Mouse (Mus musculus) midbrain, embryonic 15.5 days (tissue): ENCODE measurements around the gene Ranbp2. TPM values are rescaled to one million over a fixed set of nuclear protein-coding genes. Genes with fewer than 3 reads are reported as not detected.

Experiments used
- ATAC-seq: fragments of 200-750 bp; cut with Nextera tagmentation; replicated peaks from 2 replicates; pipeline ENCODE4 v1.8.0; 2017; ENCODE audit warnings: moderate TSS enrichment
- H3K27ac ChIP-seq: fragments of 300-500 bp; sonication (generic); 2 replicates; pipeline ENCODE4 v1.5.1; 2015; ENCODE audit warnings: mild to moderate bottlenecking, inconsistent platforms
- H3K27me3 ChIP-seq: fragments of 300-500 bp; sonication (generic); replicated peaks from 2 replicates; pipeline ENCODE4 v1.6.1; 2015; ENCODE audit warnings: inconsistent platforms
- H3K36me3 ChIP-seq: fragments of 300-500 bp; sonication (generic); replicated peaks from 2 replicates; pipeline ENCODE4 v1.6.1; 2015; ENCODE audit warnings: inconsistent platforms
- H3K4me1 ChIP-seq: fragments of 300-500 bp; sonication (generic); 2 replicates; pipeline ENCODE4 v1.6.1; 2015; ENCODE audit warnings: inconsistent platforms
- H3K4me2 ChIP-seq: fragments of 300-500 bp; sonication (generic); 2 replicates; pipeline ENCODE4 v1.6.1; 2015; ENCODE audit warnings: inconsistent platforms, mild to moderate bottlenecking, moderate library complexity
- H3K4me3 ChIP-seq: fragments of 300-500 bp; sonication (generic); 2 replicates; pipeline ENCODE4 v1.5.1; 2015; ENCODE audit warnings: mild to moderate bottlenecking, inconsistent platforms
- H3K9ac ChIP-seq: fragments of 300-500 bp; sonication (generic); 2 replicates; pipeline ENCODE4 v1.6.1; 2015; ENCODE audit warnings: mild to moderate bottlenecking, inconsistent platforms
- H3K9me3 ChIP-seq: fragments of 300-500 bp; sonication (generic); 2 replicates; pipeline ENCODE4 v1.6.1; 2016; ENCODE audit warnings: inconsistent platforms
- WGBS: fragments of 180-500 bp; shearing (Covaris S2); methylation state at CpG from one replicate; pipeline ENCODE4 v1.1.7; 2015; ENCODE audit warnings: mixed read lengths; 5-methylcytosine and 5-hydroxymethylcytosine counted together
- polyA plus RNA-seq: library from polyadenylated mRNA; unstranded; fragments of >200 nt; fragmentation: Nextera tagmentation; extraction: Ambion mirVana; gene quantifications from 2 replicates; pipeline ENCODE4 v1.2.1, GENCODE M21; 2015

Ranbp2 gene
- polyA plus RNA-seq, 1 experiment from 2014 or later = 16.0 TPM

DNA sequence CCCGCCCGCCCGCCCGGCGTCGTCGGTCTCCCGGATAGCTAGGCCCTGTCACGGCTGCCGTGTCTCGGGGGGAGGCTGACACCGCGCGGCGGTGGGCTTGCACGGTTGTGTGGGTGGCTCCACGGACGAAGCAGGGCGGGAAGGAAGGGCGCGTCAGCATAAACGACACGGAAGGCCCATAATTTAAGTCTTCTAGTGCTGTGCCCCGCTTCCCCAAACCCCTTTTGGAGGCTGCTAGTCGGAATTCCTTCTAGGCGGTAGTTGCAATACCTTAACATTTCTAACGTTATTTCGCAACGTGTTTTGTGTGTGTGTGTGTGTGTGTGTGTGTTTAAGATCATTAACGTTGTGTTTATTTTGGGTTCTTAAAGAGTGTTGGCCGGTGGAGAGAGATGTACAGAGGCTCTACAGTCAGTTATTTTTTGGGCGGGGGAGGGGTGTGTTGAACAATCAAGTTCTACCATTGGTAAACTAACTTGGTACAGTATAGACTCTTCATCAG is 611 bp downstream of the Ranbp2 start:
- WGBS = under 1% methylated on average over 32 of the region's 32 CpGs
- H3K9me3 ChIP-seq = no peaks in the 10 kb centered on the region
- no peaks in the 10 kb centered on the region for H3K27me3 ChIP-seq
- H3K9ac ChIP-seq = peak overlapping the region; percentile 96
- peak overlapping the region; percentile 99 for H3K4me3 ChIP-seq
- H3K4me2 ChIP-seq = peak overlapping the region; percentile 61
- peaks cover 2% of the 10 kb centered on the region; the same call in 1 of the 2 replicates for H3K36me3 ChIP-seq
- peak; percentile 71 for ATAC-seq
- peak overlapping the region; percentile 95 for H3K27ac ChIP-seq
- H3K4me1 ChIP-seq = peaks cover 19% of the 10 kb centered on the region

DNA sequence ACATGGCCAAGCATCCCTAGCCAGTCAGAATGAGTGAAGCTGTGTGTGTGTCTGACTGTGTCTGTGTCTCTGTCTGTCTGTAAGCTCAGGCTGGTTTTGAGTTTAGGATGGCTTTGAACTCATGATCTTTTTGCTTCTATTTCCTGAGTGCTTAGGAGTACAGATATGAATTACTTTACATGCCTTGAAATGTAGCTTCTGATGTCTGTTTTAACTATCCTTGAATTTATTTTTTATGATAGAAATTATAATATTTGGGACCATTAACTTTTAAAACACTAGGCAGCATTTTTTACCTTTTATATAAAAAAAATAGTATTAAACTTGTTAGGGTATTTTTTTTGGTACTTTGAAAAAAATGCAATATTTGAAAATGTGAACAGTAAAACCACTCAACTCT is 4.9 kb downstream of the Ranbp2 start:
- Histone ChIP-seq H3K4me2 (no peak overlapping the region), H3K27me3 (no peaks in the 10 kb centered on the region), H3K27ac (no peak overlapping the region), H3K9ac (no peak overlapping the region), H3K36me3 (peaks cover 17% of the 10 kb centered on the region), H3K9me3 (no peaks in the 10 kb centered on the region), H3K4me1 (peaks cover 11% of the 10 kb centered on the region), H3K4me3 (no peak overlapping the region)
- ATAC-seq = no peak

DNA sequence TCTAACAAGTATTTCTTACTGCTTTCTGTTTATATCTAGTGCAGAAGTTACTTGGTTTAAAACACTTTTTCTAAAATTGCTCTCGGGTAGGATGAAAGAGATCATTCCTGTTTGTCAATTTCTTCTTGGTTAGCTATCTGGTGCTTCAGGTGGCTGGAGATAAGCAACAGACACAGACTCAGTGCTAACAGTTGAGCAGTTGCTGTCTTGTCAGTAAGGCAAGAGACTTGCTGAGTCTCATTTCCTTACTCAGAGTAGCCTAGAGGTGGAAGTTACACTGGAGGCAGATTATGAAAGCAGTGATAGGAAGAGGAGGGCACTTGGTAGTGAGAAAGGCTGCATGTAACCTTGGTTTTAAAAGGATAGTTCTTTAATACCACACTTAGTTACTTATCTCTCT is 5.5 kb downstream of the Ranbp2 start:
- Histone ChIP-seq H3K4me2 (no peak overlapping the region), H3K27ac (no peak overlapping the region), H3K27me3 (no peaks in the 10 kb centered on the region), H3K9me3 (no peaks in the 10 kb centered on the region), H3K4me3 (no peak overlapping the region), H3K9ac (no peak overlapping the region), H3K36me3 (peaks cover 17% of the 10 kb centered on the region), H3K4me1 (peaks cover 11% of the 10 kb centered on the region)
- 92% methylated on average over 1 of the region's 1 CpGs for WGBS
- ATAC-seq = no peak

DNA sequence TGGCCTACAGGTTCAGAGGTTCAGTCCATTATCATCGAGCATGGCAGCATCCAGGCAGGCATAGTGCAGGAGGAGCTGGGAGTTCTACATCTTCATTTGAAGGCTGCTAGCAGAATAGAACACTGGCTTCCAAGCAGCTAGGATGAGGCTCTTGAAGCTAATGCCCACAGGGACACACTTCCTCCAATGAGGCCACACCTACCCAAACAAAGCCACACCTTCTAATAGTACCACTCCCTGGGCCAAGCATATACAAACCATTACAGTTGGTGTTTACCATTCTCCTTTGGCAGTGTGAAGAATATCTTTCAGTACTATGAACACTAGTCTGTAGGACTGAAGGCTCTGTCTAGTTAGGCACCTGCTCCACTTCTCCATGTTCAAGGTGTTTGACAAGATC is 13.2 kb downstream of the Ranbp2 start:
- Histone ChIP-seq H3K4me3 (no peak overlapping the region), H3K4me2 (no peak overlapping the region), H3K36me3 (peaks cover 22% of the 10 kb centered on the region; the same call in 1 of the 2 replicates), H3K27ac (no peak overlapping the region), H3K9me3 (no peaks in the 10 kb centered on the region), H3K4me1 (no peaks in the 10 kb centered on the region), H3K9ac (no peak overlapping the region), H3K27me3 (no peaks in the 10 kb centered on the region)
- 87% methylated on average over 1 of the region's 1 CpGs for WGBS
- no peak for ATAC-seq

DNA sequence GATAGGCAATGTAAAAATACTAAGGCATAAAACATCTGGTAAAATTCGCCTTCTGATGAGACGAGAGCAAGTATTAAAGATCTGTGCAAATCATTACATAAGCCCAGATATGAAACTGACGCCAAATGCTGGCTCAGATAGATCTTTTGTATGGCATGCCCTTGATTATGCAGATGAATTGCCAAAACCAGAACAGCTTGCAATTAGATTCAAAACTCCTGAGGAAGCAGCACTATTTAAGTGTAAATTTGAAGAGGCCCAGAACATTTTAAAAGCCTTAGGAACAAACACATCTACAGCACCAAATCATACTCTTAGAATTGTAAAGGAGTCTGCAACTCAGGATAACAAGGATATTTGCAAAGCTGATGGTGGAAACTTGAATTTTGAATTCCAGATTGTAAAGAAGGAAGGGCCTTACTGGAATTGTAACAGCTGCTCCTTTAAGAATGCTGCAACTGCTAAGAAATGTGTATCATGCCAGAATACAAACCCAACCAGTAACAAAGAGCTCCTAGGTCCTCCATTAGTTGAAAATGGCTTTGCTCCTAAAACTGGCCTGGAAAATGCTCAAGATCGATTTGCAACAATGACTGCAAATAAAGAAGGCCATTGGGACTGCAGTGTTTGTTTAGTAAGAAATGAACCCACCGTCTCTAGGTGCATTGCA is 30.5 kb downstream of the Ranbp2 start:
- H3K9ac ChIP-seq = no peak overlapping the region
- no peak overlapping the region for H3K4me2 ChIP-seq
- no peak overlapping the region for H3K4me3 ChIP-seq
- ATAC-seq = no peak
- no peaks in the 10 kb centered on the region for H3K27me3 ChIP-seq
- 84% methylated on average over 5 of the region's 5 CpGs for WGBS
- peaks cover 41% of the 10 kb centered on the region for H3K36me3 ChIP-seq
- no peak overlapping the region for H3K27ac ChIP-seq
- no peaks in the 10 kb centered on the region for H3K9me3 ChIP-seq
- H3K4me1 ChIP-seq = no peaks in the 10 kb centered on the region

DNA sequence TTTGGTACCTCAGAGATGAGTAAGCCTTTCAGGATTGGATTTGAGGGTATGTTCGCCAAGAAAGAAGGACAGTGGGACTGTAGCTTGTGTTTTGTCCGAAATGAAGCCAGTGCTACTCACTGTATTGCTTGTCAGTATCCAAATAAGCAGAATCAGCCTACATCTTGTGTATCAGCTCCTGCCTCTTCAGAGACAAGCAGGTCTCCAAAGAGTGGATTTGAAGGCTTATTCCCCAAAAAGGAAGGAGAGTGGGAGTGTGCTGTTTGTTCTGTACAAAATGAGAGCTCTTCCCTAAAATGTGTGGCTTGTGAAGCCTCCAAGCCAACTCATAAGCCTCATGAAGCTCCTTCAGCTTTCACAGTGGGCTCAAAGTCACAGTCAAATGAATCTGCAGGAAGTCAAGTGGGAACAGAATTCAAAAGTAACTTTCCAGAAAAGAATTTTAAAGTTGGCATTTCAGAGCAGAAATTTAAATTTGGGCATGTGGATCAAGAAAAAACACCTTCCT is 31.4 kb downstream of the Ranbp2 start:
- Histone ChIP-seq H3K27ac (no peak overlapping the region), H3K9me3 (no peaks in the 10 kb centered on the region), H3K4me1 (no peaks in the 10 kb centered on the region), H3K9ac (no peak overlapping the region), H3K4me2 (no peak overlapping the region), H3K4me3 (no peak overlapping the region), H3K27me3 (no peaks in the 10 kb centered on the region), H3K36me3 (peaks cover 42% of the 10 kb centered on the region)
- no peak for ATAC-seq
- 97% methylated on average over 2 of the region's 2 CpGs for WGBS

DNA sequence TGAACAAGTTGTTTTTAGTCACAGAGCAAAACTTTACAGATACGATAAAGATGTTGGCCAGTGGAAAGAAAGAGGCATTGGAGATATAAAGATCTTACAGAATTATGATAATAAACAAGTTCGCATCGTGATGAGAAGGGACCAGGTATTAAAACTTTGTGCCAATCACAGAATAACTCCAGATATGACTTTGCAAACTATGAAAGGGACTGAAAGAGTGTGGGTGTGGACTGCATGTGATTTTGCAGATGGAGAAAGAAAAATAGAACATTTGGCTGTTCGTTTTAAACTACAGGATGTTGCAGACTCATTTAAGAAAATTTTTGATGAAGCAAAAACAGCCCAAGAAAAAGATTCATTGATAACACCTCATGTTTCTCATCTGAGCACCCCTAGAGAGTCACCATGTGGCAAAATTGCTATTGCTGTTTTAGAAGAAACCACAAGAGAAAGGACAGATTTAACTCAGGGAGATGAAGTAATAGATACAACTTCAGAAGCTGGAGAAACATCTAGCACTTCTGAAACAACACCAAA is 33.3 kb downstream of the Ranbp2 start:
- no peaks in the 10 kb centered on the region for H3K9me3 ChIP-seq
- WGBS = 96% methylated on average over 4 of the region's 4 CpGs

DNA sequence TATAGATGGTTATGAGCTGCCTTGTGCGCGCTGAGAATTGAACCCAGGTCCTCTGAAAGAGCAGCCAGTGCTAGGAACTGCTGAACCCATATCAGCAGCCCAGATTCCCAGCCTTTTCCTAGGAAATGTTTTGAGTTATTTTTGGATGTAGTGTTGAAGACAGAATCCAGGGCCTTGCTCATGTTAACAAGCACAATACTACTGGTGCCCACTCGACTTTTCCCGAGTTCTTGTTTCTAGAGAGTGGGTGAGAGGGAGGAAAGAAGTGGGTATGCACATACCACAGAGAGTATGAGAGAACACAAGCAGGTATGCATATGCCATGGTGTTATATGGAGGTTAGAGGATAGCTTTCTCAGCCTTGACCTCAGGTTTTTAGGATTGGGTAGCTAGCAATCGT is 44.3 kb downstream of the Ranbp2 start:
- 96% methylated on average over 5 of the region's 5 CpGs for WGBS
- Histone ChIP-seq H3K9me3 (no peaks in the 10 kb centered on the region), H3K4me1 (no peaks in the 10 kb centered on the region), H3K36me3 (peaks cover 35% of the 10 kb centered on the region), H3K9ac (no peak overlapping the region), H3K4me2 (no peak overlapping the region), H3K27me3 (no peaks in the 10 kb centered on the region), H3K4me3 (no peak overlapping the region), H3K27ac (no peak overlapping the region)
- no peak for ATAC-seq

More for the DNA sequence above, 33.3 kb downstream of the Ranbp2 start:
- H3K36me3 ChIP-seq = peaks cover 54% of the 10 kb centered on the region
- H3K9ac ChIP-seq = no peak overlapping the region
- no peaks in the 10 kb centered on the region for H3K27me3 ChIP-seq
- H3K4me2 ChIP-seq = no peak overlapping the region
- H3K27ac ChIP-seq = no peak overlapping the region
- no peak overlapping the region for H3K4me3 ChIP-seq
- no peak for ATAC-seq
- no peaks in the 10 kb centered on the region for H3K4me1 ChIP-seq

DNA sequence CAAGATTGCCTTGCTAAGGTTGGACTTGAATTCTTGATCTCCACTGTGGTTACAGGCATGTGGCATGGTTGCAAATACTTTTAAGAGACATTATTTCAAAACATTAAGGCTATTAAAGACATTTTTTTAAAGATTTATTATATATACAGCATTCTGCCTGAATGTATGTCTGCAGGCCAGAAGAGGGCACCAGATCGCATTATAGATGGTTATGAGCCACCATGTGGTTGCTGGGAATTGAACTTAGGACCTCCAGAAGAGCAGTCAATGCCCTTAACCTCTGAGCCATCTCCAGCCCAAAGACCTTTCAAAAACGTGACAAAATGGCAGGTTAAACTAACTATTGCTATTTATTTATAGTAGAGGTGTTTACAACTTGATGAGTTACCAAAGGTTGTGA is 48.9 kb downstream of the Ranbp2 start:
- peaks cover 10% of the 10 kb centered on the region for H3K4me1 ChIP-seq
- no peak overlapping the region for H3K4me3 ChIP-seq
- H3K27me3 ChIP-seq = no peaks in the 10 kb centered on the region
- no peak for ATAC-seq
- 95% methylated on average over 2 of the region's 2 CpGs for WGBS
- H3K9ac ChIP-seq = no peak overlapping the region
- no peak overlapping the region for H3K4me2 ChIP-seq
- H3K27ac ChIP-seq = no peak overlapping the region
- peaks cover 29% of the 10 kb centered on the region for H3K36me3 ChIP-seq
- no peaks in the 10 kb centered on the region for H3K9me3 ChIP-seq

DNA sequence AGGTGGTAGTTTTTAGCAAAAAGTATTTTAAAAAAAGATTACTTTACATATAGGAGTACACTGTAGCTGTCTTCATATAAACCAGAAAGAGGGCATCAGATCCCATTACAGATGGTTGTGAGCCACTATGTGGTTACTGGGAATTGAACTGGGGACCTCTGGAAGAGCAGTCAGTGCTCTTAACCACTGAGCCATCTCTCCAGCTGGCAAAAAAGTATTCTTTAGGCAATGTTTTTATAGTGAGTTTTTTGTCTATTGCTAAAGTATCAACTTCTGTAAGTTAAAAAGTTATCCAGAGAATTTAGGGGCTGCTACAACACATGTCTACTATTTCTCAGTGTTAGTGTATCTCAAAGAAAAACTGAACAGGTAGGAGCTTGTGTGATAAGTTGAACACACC is 50.0 kb downstream of the Ranbp2 start:
- no peak overlapping the region for H3K4me3 ChIP-seq
- peak overlapping the region; percentile 70 for H3K4me2 ChIP-seq

DNA sequence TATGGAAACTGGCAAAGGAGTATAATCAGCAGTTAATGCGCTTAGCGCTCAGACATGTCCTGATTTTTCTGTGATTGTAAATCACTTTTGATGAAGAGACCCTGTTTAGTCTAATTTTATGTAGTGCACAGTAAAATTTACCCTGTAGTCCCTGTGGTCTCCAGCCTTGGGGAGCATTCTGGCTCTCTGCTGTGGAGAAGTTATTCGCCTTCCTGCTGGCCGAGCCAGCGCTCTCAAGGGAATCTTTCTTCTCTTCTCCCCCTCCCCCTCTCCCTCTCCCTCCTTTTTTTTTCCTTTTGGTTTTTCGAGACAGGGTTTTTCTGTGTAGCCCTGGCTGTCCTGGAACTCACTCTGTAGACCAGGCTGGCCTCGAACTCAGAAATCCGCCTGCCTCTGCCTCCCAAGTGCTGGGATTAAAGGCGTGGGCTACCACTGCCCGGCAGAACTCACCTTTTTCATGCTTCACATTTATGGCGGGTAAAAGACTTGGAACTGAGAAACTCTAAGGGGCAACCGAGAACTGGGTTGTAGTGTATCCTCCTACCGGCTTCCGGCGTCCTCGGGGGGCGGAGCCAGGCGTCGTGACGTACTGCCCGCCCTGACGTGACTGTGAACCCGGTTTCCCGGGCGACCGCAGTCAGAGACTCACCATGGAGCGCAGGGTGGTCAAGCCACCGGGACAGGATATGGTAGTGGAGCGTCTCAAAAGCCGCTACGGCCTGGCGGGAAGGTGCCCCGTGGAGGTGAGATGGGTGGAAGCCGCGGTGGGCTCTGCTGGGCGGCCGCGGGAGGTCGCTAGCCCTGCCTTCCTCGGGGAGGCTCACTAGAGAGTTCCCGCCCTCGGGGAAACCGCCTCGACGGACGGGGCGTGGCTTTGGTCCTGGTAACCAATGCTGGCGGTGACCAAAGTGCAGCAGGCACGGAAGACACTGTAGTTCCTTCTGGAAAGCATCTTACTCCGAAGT is 50.9 kb downstream of the Ranbp2 start, which contains the start of gene Ccdc138:
Gene Ccdc138 (plus strand): TSS at position 629 of the 965 bp plus-strand sequence.
- Histone ChIP-seq H3K9ac (peak within 1 kb of the TSS; percentile 64), H3K9me3 (no peaks in the 10 kb centered on the region), H3K36me3 (peaks cover 15% of the 10 kb centered on the region), H3K27me3 (no peaks in the 10 kb centered on the region), H3K4me1 (peaks cover 10% of the 10 kb centered on the region), H3K4me2 (peak within 1 kb of the TSS; percentile 70), H3K4me3 (peak within 1 kb of the TSS; percentile 87), H3K27ac (peak within 1 kb of the TSS; percentile 84)
- ATAC-seq = peak; percentile 100
- 1% methylated on average over 50 of the region's 50 CpGs for WGBS

More for the DNA sequence above, 50.0 kb downstream of the Ranbp2 start:
- Histone ChIP-seq H3K36me3 (peaks cover 19% of the 10 kb centered on the region), H3K4me1 (peaks cover 10% of the 10 kb centered on the region), H3K27me3 (no peaks in the 10 kb centered on the region), H3K27ac (no peak overlapping the region), H3K9me3 (no peaks in the 10 kb centered on the region), H3K9ac (no peak overlapping the region)
- ATAC-seq = no peak

DNA sequence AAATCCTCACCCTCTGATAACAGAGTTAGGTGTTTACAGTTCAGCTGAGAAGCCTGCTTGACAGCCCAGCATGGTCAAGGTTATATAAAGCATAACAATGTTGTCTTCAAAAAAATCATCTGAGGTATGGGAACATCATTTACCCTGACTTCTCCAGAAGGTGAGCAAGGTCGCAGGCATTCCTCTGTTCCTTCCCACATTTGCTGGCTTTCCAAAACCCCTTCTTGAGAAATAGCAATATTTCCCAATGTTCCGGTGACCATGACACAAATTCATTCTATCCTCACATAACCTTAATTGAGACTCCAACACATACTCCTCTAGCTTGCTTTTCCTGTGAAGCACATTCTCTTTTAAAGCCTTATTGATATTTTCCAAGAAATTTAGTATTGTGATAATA is 51.8 kb downstream of the Ranbp2 start:
- no peaks in the 10 kb centered on the region for H3K9me3 ChIP-seq
- H3K27me3 ChIP-seq = no peaks in the 10 kb centered on the region
- no peak overlapping the region for H3K27ac ChIP-seq
- ATAC-seq = no peak
- 54% methylated on average over 2 of the region's 2 CpGs for WGBS
- H3K36me3 ChIP-seq = peaks cover 8% of the 10 kb centered on the region; the same call in 1 of the 2 replicates
- H3K4me1 ChIP-seq = peaks cover 10% of the 10 kb centered on the region
- H3K9ac ChIP-seq = peak overlapping the region; percentile 64; the same call in 1 of the 2 replicates
- peak overlapping the region; percentile 87 for H3K4me3 ChIP-seq
- peak overlapping the region; percentile 70 for H3K4me2 ChIP-seq
